Mouse (Mus musculus): ENCODE measurements at regions not wholly inside any gene's neighbourhood (a gene's known extent, or its start where the extent isn't known, plus 50 kb on each side); places are given as distances from the start of the nearest gene placed in this dataset.
A peak's percentile ranks its signal among the peaks of the same experiment; 100 is the strongest.

DNA sequence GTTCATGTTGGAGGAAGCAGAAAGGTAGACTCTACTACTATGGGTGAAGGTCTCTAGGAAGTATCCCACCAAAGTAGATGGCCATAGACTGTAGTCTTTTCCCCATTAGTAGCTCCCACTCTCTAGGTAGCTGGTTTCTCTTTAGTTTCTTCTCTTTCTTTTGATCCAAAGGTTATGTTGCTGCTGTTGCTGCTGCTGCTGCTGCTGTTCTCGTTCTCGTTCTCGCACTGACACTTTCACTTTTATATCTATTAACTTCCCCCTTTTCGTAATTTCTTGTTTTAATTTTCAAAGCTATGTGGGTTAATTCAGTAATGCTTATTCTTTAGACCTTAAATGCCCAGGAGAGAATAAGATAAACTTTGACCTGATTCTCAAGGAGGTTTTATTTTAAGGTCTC, 58.3 kb downstream of the Tmem100 start:
- DNase-seq (ENCODE audit: low spot score in 2 of 2), result no peak
- intact Hi-C loops (cut with DNase I), result no loop called here

- no peak for DNase-seq (ENCODE audit: low spot score in 2 of 2)
- intact Hi-C loops (cut with DNase I), result no loop called here
These were observed 63.9 kb downstream of the Tmem100 start for GRCm38 (mm10) chr11:90094052-90094451.

DNA sequence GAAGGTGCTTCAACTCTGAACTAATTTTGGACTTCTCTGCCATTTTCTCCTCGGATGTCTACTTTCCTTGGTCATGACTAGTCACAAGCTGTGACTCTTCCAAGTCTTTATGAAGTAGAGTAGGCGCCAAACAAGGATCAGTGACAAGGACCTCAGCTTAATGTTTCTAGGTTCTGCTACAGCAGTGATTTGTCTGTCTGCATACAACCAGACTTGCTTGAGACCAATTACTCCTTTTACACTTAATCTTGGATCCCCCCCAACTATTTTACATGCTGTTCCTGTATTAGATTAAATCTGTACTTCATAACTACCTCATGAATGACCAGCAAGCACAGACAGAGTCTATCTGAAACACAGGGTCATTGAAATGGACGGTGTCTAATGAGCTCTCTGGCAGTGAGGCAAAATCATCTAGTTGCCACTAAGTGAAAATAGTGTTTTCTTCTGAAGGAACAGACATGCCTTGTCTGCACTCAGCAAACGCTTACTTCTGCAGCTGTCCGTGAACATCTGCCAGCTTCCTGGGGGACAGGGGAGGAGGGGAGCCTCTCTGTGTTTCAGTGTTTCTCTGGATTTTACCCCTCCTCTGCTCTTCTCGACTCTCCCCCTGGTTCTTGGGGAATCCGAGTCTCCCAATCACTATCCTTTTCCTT, 64.7 kb downstream of the Tmem100 start:
- peak in 1 of 2 experiments; percentile 45 for DNase-seq (ENCODE audit: low spot score in 2 of 2)
- intact Hi-C loops (cut with DNase I), result no loop called here

DNA sequence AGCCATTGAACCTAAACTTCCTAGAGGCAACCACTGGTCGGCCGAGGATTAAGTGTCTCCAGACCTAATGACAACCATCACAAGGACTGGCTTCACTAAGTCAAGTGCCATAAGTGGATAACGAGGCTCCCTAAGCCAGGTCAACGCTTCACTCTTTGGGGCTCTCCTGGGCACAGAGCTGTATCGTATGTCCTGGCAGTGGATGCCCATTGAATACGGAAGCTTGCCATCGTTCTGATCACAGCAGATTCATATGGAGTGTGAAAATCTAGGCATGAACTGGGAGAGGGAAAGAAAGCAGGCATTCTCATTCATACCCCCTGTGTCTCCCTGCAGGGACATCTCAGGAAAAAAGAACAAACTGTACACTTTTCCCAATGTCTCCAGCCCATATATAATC, 68.3 kb downstream of the Tmem100 start:
- intact Hi-C loops (cut with DNase I), result no loop called here
- DNase-seq (ENCODE audit: low spot score in 2 of 2), result no peak

DNA sequence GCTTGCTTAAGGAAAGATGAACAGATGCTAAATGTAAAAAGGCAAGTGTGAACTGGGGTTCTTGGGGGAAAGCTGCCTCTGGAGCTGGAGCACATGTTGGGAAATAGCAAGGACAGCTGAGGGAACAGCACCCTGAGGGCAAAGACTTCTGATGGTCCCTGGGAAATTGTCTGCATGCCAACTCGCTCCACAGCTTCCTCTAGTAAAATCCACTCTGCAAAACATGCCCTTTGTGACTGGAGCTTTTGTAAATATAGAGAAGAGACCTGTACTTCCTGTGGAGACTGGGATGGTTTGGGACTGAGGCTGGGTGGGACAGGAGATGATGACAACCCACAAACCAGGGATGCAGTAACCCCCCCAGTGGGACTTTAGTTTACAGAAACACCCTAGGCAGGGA, 69.0 kb downstream of the Tmem100 start:
- DNase-seq (ENCODE audit: low spot score in 2 of 2), result no peak
- intact Hi-C loops (cut with DNase I), result no loop called here

- DNase-seq (ENCODE audit: low spot score in 2 of 2), result no peak
- intact Hi-C loops (cut with DNase I), result no loop called here
These were observed 70.0 kb downstream of the Tmem100 start for GRCm38 (mm10) chr11:90100161-90100560.

GRCm38 (mm10) chr11:90101284-90101683, 71.1 kb downstream of the Tmem100 start:
- DNase-seq (ENCODE audit: low spot score in 2 of 2), result no peak
- intact Hi-C loops (cut with DNase I), result no loop called here

DNA sequence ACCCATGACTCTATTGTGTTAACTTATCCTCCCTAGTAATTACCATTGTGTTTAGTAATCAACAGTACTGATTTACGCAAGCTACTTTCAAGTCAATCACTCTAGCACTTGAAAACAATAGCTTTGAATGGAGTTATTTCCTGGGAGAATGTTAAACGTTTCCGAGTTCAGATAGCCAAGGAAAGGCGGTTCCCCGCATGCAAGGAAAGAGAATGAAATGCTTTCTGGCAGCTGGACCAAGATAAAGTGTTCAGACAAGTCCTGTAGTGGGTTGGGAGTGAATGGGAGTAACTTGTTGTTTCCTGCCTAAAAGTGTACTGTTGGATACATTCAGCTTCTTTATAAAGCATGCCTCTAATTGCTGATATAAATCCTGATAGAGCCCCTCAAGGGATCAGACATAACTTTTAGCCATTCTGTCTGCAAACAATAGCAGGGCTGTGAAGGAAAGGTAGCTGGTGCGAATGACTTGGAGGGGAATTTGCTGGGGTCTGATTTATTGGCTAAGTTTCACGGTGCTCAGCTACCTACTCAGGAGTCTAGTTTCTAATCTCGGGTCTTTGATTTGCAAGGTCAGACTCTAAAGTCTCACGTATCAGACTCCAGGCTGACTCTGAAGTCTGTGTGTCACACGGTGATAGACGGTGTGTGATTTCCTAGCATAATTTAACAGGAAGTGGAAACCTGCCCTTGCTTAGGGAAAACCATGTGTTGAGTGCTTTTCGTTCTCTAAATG, 76.1 kb downstream of the Tmem100 start:
- intact Hi-C loops (cut with DNase I), result no loop called here

GRCm38 (mm10) chr11:90109681-90110111, 77.8 kb upstream of the Gm45716 start:
- intact Hi-C loops (cut with DNase I), result no loop called here
- DNase-seq (ENCODE audit: low spot score in 2 of 2), result no peak

More for the DNA sequence above, 76.1 kb downstream of the Tmem100 start:
- DNase-seq (ENCODE audit: low spot score in 2 of 2), result no peak

DNA sequence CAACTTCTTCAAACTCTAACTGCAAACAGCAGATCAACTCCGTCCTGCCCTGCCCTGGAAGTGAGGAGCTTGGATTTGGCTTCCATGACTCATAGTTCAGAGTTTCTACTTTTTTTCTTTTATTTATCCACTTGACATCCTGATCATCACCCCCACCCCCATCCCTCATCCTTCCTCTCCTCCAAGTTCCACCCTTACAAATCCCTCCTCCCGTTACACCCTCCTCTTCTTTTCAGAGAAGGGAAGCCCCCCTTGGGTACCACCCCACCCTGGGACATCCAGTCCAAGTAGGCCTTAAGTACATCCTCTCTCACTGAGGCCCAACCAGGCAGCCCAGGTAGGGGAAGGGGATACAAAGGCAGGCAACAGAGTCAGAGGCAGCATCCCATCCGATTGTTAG, 77.3 kb upstream of the Gm45716 start:
- no peak for DNase-seq (ENCODE audit: low spot score in 2 of 2)
- intact Hi-C loops (cut with DNase I), result no loop called here

DNA sequence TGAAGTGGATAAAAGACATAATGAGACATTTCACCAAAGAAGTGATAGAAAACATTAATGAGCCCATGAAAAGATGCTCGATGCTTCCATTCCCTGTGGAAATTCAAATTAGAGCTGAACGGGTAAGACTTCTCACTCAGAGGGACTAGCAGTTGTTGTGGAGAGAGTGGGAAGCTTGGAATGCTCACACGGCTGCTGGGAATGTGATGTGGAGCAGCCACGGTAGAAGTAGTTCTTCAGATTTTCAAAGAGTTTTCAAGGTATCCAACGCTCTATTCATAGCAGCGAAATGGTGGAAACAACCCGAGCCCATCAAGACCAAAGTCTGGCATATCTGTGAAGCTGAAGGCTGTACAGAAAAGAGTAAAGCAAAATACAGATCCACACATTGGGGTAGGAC, 75.3 kb upstream of the Gm45716 start:
- peak in 1 of 2 experiments; percentile 28 for DNase-seq (ENCODE audit: low spot score in 2 of 2)
- intact Hi-C loops (cut with DNase I), result no loop called here

DNA sequence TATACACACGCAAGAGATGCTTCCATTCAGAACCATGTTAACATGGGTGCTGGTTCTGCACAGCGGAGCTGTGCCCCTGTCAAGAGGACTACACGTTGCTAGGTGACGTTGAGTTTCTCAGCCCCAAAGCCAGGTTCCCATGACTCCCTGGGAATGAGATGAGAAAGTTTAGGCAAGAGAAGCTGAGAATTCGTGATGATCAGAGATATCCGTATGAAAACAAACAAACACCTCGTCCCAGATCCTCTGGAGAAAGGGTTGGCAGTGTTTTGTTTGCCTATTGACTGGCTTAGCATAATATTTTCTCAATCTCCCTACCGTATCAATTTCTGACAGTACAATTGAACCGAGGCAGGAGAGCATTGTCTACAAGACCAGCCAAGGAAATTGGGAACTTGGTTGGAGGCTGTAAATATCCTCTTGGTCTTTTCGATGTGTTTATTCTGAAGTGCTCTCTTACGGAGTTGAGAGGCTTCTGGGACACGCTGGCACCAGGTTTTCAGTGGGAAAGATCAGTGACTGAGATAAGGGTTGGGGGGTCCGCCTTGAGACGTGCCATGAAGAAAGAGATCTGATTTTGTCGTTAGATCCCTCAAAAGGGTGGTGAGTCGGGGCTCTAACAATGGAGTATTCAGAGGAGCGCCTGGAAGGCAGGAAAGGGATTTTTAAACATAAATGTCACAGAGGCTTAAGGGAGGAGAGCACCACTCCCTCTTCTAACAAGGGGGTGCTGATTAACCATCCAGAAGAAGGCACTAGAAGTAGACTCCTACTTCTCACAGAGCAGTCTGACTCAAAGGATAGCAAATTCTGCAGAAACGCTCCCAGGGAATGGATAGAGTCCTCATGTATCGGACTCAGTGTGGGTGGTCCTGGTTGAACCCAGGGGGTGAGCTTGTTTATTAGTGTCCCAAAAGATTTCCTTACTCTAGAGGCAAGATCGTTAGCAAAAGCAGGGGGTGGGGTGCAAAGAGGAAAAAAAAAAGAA, 70.5 kb upstream of the Gm45716 start:
- intact Hi-C loops (cut with DNase I), result no loop called here
- no peak for DNase-seq (ENCODE audit: low spot score in 2 of 2)

DNA sequence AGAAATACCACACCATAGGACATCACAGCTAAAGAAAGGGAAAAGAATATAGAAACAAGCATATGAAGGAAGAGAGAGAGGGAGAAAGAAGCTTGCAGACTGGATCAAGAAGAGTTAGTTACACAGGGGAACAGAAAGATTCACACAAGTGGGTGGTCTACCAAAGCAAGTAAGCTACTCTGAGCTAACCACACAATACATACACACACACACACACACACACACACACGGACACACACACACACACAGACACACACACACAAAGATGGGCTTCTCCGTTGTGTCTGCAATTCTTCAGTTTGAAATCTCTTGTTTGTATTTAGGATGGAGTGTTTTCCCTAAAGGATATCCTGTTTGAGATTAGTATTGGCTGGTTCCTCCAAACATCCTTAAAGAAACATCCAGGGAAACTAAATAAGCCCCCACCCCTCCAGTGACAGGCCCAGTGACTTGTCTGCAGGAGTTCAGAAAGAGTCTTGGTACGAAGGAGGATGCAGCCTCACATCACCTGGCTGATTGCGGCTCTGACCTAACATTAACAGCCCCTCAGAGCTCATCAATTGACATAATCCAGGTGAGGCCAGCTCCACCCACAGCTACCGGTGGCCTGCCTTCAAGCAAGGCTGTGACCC, 69.7 kb upstream of the Gm45716 start:
- intact Hi-C loops (cut with DNase I), result no loop called here
- no peak for DNase-seq (ENCODE audit: low spot score in 2 of 2)

- intact Hi-C loops (cut with DNase I), result no loop called here
- DNase-seq (ENCODE audit: low spot score in 2 of 2), result no peak
These were observed 65.6 kb upstream of the Gm45716 start for GRCm38 (mm10) chr11:90121902-90122301.

DNA sequence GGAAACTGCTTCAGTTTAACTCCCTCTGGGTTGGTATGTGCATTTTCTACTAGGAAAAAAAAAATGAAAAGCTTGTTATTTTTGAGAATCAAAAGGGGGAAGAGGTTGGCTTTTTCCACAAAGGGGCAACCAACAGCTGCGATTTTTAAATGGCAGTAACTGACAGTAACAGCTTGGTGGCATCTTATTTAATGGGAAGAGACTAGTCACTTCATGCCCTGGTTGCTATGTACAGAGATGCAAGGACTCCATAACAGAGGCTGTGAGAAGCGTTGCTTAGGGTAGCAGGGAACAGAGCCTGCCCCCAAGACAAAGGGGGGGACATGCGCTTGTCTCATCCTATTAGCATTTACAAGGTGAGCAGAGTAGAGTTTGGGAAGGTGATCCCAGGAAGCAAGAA, 64.8 kb upstream of the Gm45716 start:
- intact Hi-C loops (cut with DNase I), result no loop called here
- no peak for DNase-seq (ENCODE audit: low spot score in 2 of 2)

DNA sequence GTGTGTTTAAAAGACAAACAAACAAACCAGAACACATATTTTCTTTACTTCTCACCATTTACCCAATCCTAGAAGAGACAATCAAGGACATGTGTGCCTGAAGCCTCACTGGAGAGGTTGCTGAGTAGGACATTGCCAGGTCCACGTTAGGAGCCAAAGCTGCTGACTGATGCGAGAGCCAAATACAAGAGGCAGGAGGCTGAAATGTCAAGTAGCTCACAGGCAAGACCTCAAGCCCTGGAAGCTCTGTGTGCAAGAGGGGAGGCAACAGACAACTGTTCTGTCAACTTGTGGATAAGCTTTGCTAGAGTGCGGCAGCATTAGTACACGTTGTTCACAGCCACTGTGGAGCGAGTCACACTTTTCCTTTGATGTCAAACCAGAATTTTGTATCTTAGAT, 63.6 kb upstream of the Gm45716 start:
- intact Hi-C loops (cut with DNase I), result no loop called here
- no peak for DNase-seq (ENCODE audit: low spot score in 2 of 2)

DNA sequence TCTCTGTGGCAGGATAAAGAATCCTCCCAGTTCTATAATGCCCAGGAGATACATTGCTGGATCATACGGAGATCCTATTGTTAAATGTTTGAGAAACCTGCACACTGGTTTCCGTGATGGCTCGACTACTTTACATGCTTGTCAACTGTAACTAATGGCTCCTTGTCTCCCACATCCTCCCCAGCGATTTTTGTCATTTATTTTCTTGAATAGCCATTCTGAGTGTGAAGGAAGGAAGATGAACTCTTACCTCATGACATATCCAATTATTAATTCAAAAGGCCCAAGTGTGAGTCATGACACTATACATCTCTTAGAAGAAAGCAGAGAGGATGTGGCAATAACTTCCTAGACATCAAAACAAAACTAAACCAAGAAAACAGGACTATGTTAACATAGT, 61.2 kb upstream of the Gm45716 start:
- DNase-seq (ENCODE audit: low spot score in 2 of 2), result no peak
- intact Hi-C loops (cut with DNase I), result no loop called here

- no peak for DNase-seq (ENCODE audit: low spot score in 2 of 2)
- intact Hi-C loops (cut with DNase I), result no loop called here
These were observed 58.5 kb upstream of the Gm45716 start for GRCm38 (mm10) chr11:90128865-90129415.

- intact Hi-C loops (cut with DNase I), result no loop called here
- no peak for DNase-seq (ENCODE audit: low spot score in 2 of 2)
These were observed 57.5 kb upstream of the Gm45716 start for GRCm38 (mm10) chr11:90129793-90130624.
